Mouse (Mus musculus): ENCODE measurements around the gene Slc25a21.

- no peak for TF ChIP-seq EP300 (IDR thresholded peaks at IDR 0.05; ENCODE audit: low read depth)
- TF ChIP-seq CTCF (IDR thresholded peaks at IDR 0.05; ENCODE audit: low read depth), result peak; percentile 57
These were observed 34.0 kb upstream of the Slc25a21 start for GRCm38 (mm10) chr12:57231085-57231875.

Data from liver, postnatal 0 days (tissue).